Mouse (Mus musculus) liver, embryonic 16.5 days (tissue): ENCODE measurements around the gene Wdr66. TPM values are rescaled to one million over a fixed set of nuclear protein-coding genes. Genes with fewer than 3 reads are reported as not detected.

Experiments
- ATAC-seq: fragments of 200-750 bp; cut with Nextera tagmentation; 2 replicates; pipeline ENCODE4 v1.8.0; 2017; ENCODE audit warnings: low read depth, mild to moderate bottlenecking, moderate number of reproducible peaks, moderate library complexity
- H3K27ac ChIP-seq: fragments of 300-500 bp; sonication (generic); 2 replicates; pipeline ENCODE4 v1.5.1; 2014; ENCODE audit warnings: mild to moderate bottlenecking, low read length
- H3K27me3 ChIP-seq: fragments of 300-500 bp; sonication (generic); 2 replicates; pipeline ENCODE4 v1.6.1; 2014; ENCODE audit warnings: low read depth, low read length, mixed read lengths; ENCODE audit not compliant: control insufficient read depth, insufficient read depth
- H3K36me3 ChIP-seq: fragments of 300-500 bp; sonication (generic); 2 replicates; pipeline ENCODE4 v1.6.1; 2014; ENCODE audit warnings: mild to moderate bottlenecking; ENCODE audit not compliant: control insufficient read depth, insufficient read depth
- H3K4me1 ChIP-seq: fragments of 300-500 bp; sonication (generic); 2 replicates; pipeline ENCODE4 v1.6.1; 2014; ENCODE audit warnings: low read depth, low read length, mixed read lengths; ENCODE audit not compliant: control insufficient read depth
- H3K4me2 ChIP-seq: fragments of 300-500 bp; sonication (generic); 2 replicates; pipeline ENCODE4 v1.6.1; 2014; ENCODE audit warnings: low read depth, low read length, mixed read lengths
- H3K4me3 ChIP-seq: fragments of 300-500 bp; sonication (generic); 2 replicates; pipeline ENCODE4 v1.5.1; 2014; ENCODE audit warnings: low read depth, mild to moderate bottlenecking, low read length
- H3K9ac ChIP-seq: fragments of 300-500 bp; sonication (generic); 2 replicates; pipeline ENCODE4 v1.6.1; 2014; ENCODE audit warnings: low read depth, low read length
- H3K9me3 ChIP-seq: fragments of 300-500 bp; sonication (generic); replicated peaks from 2 replicates; pipeline ENCODE4 v1.6.1; 2016; ENCODE audit warnings: low read length; ENCODE audit not compliant: control insufficient read depth
- WGBS: fragments of 180-500 bp; shearing (Covaris S2); extraction: QIAGEN DNeasy Blood & Tissue Kit; methylation state at CpG from one replicate; pipeline ENCODE4 v1.1.7; 2014; ENCODE audit not compliant: insufficient replicate concordance; 5-methylcytosine and 5-hydroxymethylcytosine counted together
- polyA plus RNA-seq: library from polyadenylated mRNA; unstranded; fragments of >200 nt; fragmentation: Nextera tagmentation; extraction: Ambion mirVana; gene quantifications from 2 replicates; pipeline ENCODE4 v1.2.1, GENCODE M21; 2015

Wdr66 gene
- polyA plus RNA-seq, 1 experiment from 2014 or later, result 0.11 TPM

GRCm38 (mm10) chr5:123357253-123357652 is 105.4 kb downstream of the Wdr66 start:
- Histone ChIP-seq H3K27me3 (no peaks in the 10 kb centered on the region), H3K4me3 (no peak overlapping the region), H3K4me1 (no peaks in the 10 kb centered on the region), H3K36me3 (peaks cover 3% of the 10 kb centered on the region), H3K9ac (no peak overlapping the region), H3K9me3 (no peaks in the 10 kb centered on the region), H3K4me2 (no peak overlapping the region), H3K27ac (no peak overlapping the region)
- no peak for ATAC-seq
- 87% methylated on average over 4 of the region's 4 CpGs for WGBS

- Histone ChIP-seq H3K27ac (no peak overlapping the region), H3K9me3 (no peaks in the 10 kb centered on the region), H3K4me1 (no peaks in the 10 kb centered on the region), H3K4me3 (no peak overlapping the region), H3K4me2 (no peak overlapping the region), H3K9ac (no peak overlapping the region), H3K36me3 (peaks cover 3% of the 10 kb centered on the region), H3K27me3 (no peaks in the 10 kb centered on the region)
- no peak for ATAC-seq
- WGBS, result 76% methylated on average over 6 of the region's 6 CpGs
These were observed 107.5 kb downstream of the Wdr66 start for GRCm38 (mm10) chr5:123359431-123359830.

GRCm38 (mm10) chr5:123362911-123363310 is 111.0 kb downstream of the Wdr66 start:
- H3K4me3 ChIP-seq, result no peak overlapping the region
- H3K36me3 ChIP-seq, result peaks cover 1% of the 10 kb centered on the region
- WGBS, result 77% methylated on average over 4 of the region's 4 CpGs
- H3K27ac ChIP-seq, result no peak overlapping the region
- H3K27me3 ChIP-seq, result no peaks in the 10 kb centered on the region
- no peak overlapping the region for H3K4me2 ChIP-seq
- no peaks in the 10 kb centered on the region for H3K9me3 ChIP-seq
- H3K4me1 ChIP-seq, result no peaks in the 10 kb centered on the region
- H3K9ac ChIP-seq, result no peak overlapping the region
- no peak for ATAC-seq

GRCm38 (mm10) chr5:123364302-123364971 is 112.5 kb downstream of the Wdr66 start:
- Histone ChIP-seq H3K27me3 (no peaks in the 10 kb centered on the region), H3K27ac (peak overlapping the region; percentile 24; the same call in 1 of the 2 replicates), H3K4me3 (no peak overlapping the region), H3K36me3 (no peaks in the 10 kb centered on the region; the same call in 1 of the 2 replicates), H3K9me3 (no peaks in the 10 kb centered on the region), H3K4me2 (no peak overlapping the region), H3K9ac (no peak overlapping the region), H3K4me1 (no peaks in the 10 kb centered on the region)
- 76% methylated on average over 11 of the region's 11 CpGs for WGBS
- ATAC-seq, result no peak

GRCm38 (mm10) chr5:123368869-123369488 is 117.1 kb downstream of the Wdr66 start:
- H3K27ac ChIP-seq, result no peak overlapping the region
- no peak for ATAC-seq
- no peak overlapping the region for H3K9ac ChIP-seq
- no peaks in the 10 kb centered on the region for H3K9me3 ChIP-seq
- H3K4me1 ChIP-seq, result no peaks in the 10 kb centered on the region
- no peak overlapping the region for H3K4me2 ChIP-seq
- H3K36me3 ChIP-seq, result peaks cover 17% of the 10 kb centered on the region
- WGBS, result 70% methylated on average over 13 of the region's 13 CpGs
- no peaks in the 10 kb centered on the region for H3K27me3 ChIP-seq
- H3K4me3 ChIP-seq, result no peak overlapping the region

GRCm38 (mm10) chr5:123370049-123370448 is 118.1 kb downstream of the Wdr66 start:
- Histone ChIP-seq H3K4me1 (no peaks in the 10 kb centered on the region), H3K36me3 (peaks cover 17% of the 10 kb centered on the region), H3K4me3 (no peak overlapping the region), H3K27ac (no peak overlapping the region), H3K9ac (no peak overlapping the region), H3K27me3 (no peaks in the 10 kb centered on the region), H3K9me3 (no peaks in the 10 kb centered on the region), H3K4me2 (no peak overlapping the region)
- ATAC-seq, result no peak
- WGBS, result 59% methylated on average over 5 of the region's 5 CpGs

- WGBS, result 79% methylated on average over 10 of the region's 10 CpGs
These were observed 123.4 kb downstream of the Wdr66 start for GRCm38 (mm10) chr5:123375262-123375661.

GRCm38 (mm10) chr5:123375793-123376452 is 124.0 kb downstream of the Wdr66 start:
- H3K36me3 ChIP-seq, result peaks cover 15% of the 10 kb centered on the region
- H3K9me3 ChIP-seq, result no peaks in the 10 kb centered on the region
- H3K9ac ChIP-seq, result no peak overlapping the region
- WGBS, result 71% methylated on average over 6 of the region's 6 CpGs
- H3K27me3 ChIP-seq, result no peaks in the 10 kb centered on the region
- ATAC-seq, result no peak
- H3K4me3 ChIP-seq, result no peak overlapping the region
- no peak overlapping the region for H3K4me2 ChIP-seq
- peaks cover 3% of the 10 kb centered on the region for H3K4me1 ChIP-seq
- H3K27ac ChIP-seq, result no peak overlapping the region

More at GRCm38 (mm10) chr5:123375262-123375661, 123.4 kb downstream of the Wdr66 start:
- H3K4me2 ChIP-seq, result no peak overlapping the region
- H3K9ac ChIP-seq, result no peak overlapping the region
- H3K9me3 ChIP-seq, result no peaks in the 10 kb centered on the region
- H3K27me3 ChIP-seq, result no peaks in the 10 kb centered on the region
- peaks cover 17% of the 10 kb centered on the region for H3K36me3 ChIP-seq
- H3K27ac ChIP-seq, result no peak overlapping the region
- no peak for ATAC-seq
- no peak overlapping the region for H3K4me3 ChIP-seq
- peaks cover 3% of the 10 kb centered on the region for H3K4me1 ChIP-seq

- Histone ChIP-seq H3K36me3 (peaks cover 9% of the 10 kb centered on the region), H3K9me3 (no peaks in the 10 kb centered on the region), H3K4me1 (peaks cover 3% of the 10 kb centered on the region), H3K27me3 (peaks cover 3% of the 10 kb centered on the region; the same call in 1 of the 2 replicates), H3K4me3 (no peak overlapping the region), H3K4me2 (no peak overlapping the region), H3K9ac (no peak overlapping the region), H3K27ac (no peak overlapping the region)
- WGBS, result 41% methylated on average over 10 of the region's 10 CpGs
- ATAC-seq, result 0 out of 2 replicates have a peak, but pooled peaks have one; percentile 30
These were observed 124.7 kb downstream of the Wdr66 start for GRCm38 (mm10) chr5:123376569-123376968.
